Mouse (Mus musculus) liver, embryonic 14.5 days (tissue): Measurements from ENCODE around the gene Ahcyl2. TPM values are rescaled to one million over a fixed set of nuclear protein-coding genes. Genes with fewer than 3 reads are reported as not detected.

Experiments
- ATAC-seq: fragments of 200-750 bp; cut with Nextera tagmentation; 2 replicates; pipeline ENCODE4 v1.8.0; 2017; ENCODE audit warnings: moderate number of reproducible peaks, mild to moderate bottlenecking, moderate library complexity; ENCODE audit not compliant: insufficient read depth
- DNase-seq, 3 experiments: peaks; one replicate each; pipeline ENCODE4 v3.0.0-alpha.2; 2012 to 2013; ENCODE audit warnings: low read depth in 3 of 3, low spot score in 3 of 3
- H3K27ac ChIP-seq: fragments of 300-500 bp; sonication (generic); 2 replicates; pipeline ENCODE4 v1.5.1; 2014; ENCODE audit warnings: moderate library complexity, mild to moderate bottlenecking, control low read depth, inconsistent platforms
- H3K27me3 ChIP-seq: fragments of 300-500 bp; sonication (generic); 2 replicates; pipeline ENCODE4 v1.6.1; 2014; ENCODE audit warnings: mild to moderate bottlenecking, low read length, moderate library complexity; ENCODE audit not compliant: control insufficient read depth, insufficient read depth
- H3K36me3 ChIP-seq: fragments of 300-500 bp; sonication (generic); replicated peaks from 2 replicates; pipeline ENCODE4 v1.6.1; 2014; ENCODE audit warnings: low read depth; ENCODE audit not compliant: control insufficient read depth, insufficient read depth
- H3K4me1 ChIP-seq, 2 experiments: fragments of 200-500 bp in 1 of 2; fragments of 300-500 bp in 1 of 2; sonication (generic) in 1 of 2; replicated peaks; 2 replicates each; pipeline ENCODE4 v1.6.1; 2012 to 2014; ENCODE audit warnings: antibody characterized with exemption in 1 of 2, inconsistent platforms in 1 of 2, low read length in 1 of 2; ENCODE audit not compliant: control insufficient read depth in 2 of 2, insufficient read depth in 2 of 2
- H3K4me2 ChIP-seq: fragments of 300-500 bp; sonication (generic); 2 replicates; pipeline ENCODE4 v1.6.1; 2014; ENCODE audit warnings: low read depth, mild to moderate bottlenecking, control low read depth, moderate library complexity
- H3K4me3 ChIP-seq, 2 experiments: fragments of 200-500 bp in 1 of 2; fragments of 300-500 bp in 1 of 2; sonication (generic) in 1 of 2; 2 replicates each; pipeline ENCODE4 v1.5.1; 2012 to 2014; ENCODE audit warnings: low read depth in 2 of 2, low read length in 2 of 2, mild to moderate bottlenecking in 2 of 2, control low read depth in 1 of 2, inconsistent platforms in 1 of 2, moderate library complexity in 1 of 2; ENCODE audit not compliant: insufficient read depth in 1 of 2
- H3K9ac ChIP-seq: fragments of 300-500 bp; sonication (generic); replicated peaks from 2 replicates; pipeline ENCODE4 v1.6.1; 2014; ENCODE audit warnings: mild to moderate bottlenecking, control low read depth, moderate library complexity
- H3K9me3 ChIP-seq: fragments of 300-500 bp; sonication (generic); 2 replicates; pipeline ENCODE4 v1.6.1; 2016; ENCODE audit warnings: low read length, mixed read lengths; ENCODE audit not compliant: control insufficient read depth
- CTCF ChIP-seq: IDR thresholded peaks from 2 replicates; pipeline ENCODE4 v1.5.1; 2016; ENCODE audit warnings: antibody characterized with exemption, low read depth, control low read depth
- EP300 ChIP-seq: IDR thresholded peaks from 2 replicates; pipeline ENCODE4 v1.6.1; 2016; ENCODE audit warnings: antibody characterized with exemption, low read depth
- WGBS: fragments of 180-500 bp; shearing (Covaris S2); extraction: QIAGEN DNeasy Blood & Tissue Kit; methylation state at CpG from one replicate; pipeline ENCODE4 v1.1.7; 2014; ENCODE audit not compliant: insufficient replicate concordance; 5-methylcytosine and 5-hydroxymethylcytosine counted together
- polyA plus RNA-seq, 2 experiments: library from polyadenylated mRNA; depleted of rRNA in 1 of 2; stranded (reverse) in 1 of 2; unstranded in 1 of 2; fragments of >200 nt; fragmentation: Nextera tagmentation in 1 of 2; extraction: Ambion mirVana in 1 of 2; gene quantifications; 2 replicates each; pipeline versions ENCODE4 v1.2.1 to v1.2.3; 2012 to 2014

Ahcyl2 gene
- polyA plus RNA-seq (2012; rRNA removed) (3.5 and 4.2 TPM in 2 replicates), polyA plus RNA-seq (2014; fragmentation: Nextera tagmentation; extraction: Ambion mirVana) (3.2 and 3.9 TPM in 2 replicates)

- peak; percentile 82 to 88 (median 86) for DNase-seq
- Histone ChIP-seq H3K27me3 (no peaks in the 10 kb centered on the region), H3K9me3 (no peaks in the 10 kb centered on the region), H3K4me2 (peak within 1 kb of the TSS; percentile 99), H3K27ac (peak within 1 kb of the TSS; percentile 56), H3K9ac (peak within 1 kb of the TSS; percentile 89), H3K4me1 (peaks cover 3 to 7% of the 10 kb centered on the region in 2 experiments), H3K4me3 (peak within 1 kb of the TSS; percentile 79 to 98), H3K36me3 (no peaks in the 10 kb centered on the region)
- no peak for TF ChIP-seq CTCF
- TF ChIP-seq EP300: no peak
- under 1% methylated on average over 61 of the region's 61 CpGs for WGBS
- ATAC-seq: peak; percentile 93
Measured at GRCm38 (mm10) chr6:29767813-29768660, at the start of gene Ahcyl2. Gene Ahcyl2 (plus strand): TSS chr6:29768011.

GRCm38 (mm10) chr6:29718894-29719329 lies 48.9 kb upstream of the Ahcyl2 start:
- DNase-seq: no peak
- Histone ChIP-seq H3K9ac (0 out of 2 replicates have a peak overlapping the region, but pooled peaks have one; percentile 9), H3K27me3 (no peaks in the 10 kb centered on the region), H3K9me3 (no peaks in the 10 kb centered on the region), H3K36me3 (peaks cover 64% of the 10 kb centered on the region), H3K4me1 (no peaks in the 10 kb centered on the region; a peak in 1 of 4 replicates), H3K4me3 (peak overlapping the region; percentile 2 to 18; a peak in 2 of 4 replicates), H3K27ac (no peak overlapping the region), H3K4me2 (peak overlapping the region; percentile 22; the same call in 1 of the 2 replicates)
- TF ChIP-seq CTCF: no peak
- TF ChIP-seq EP300: no peak
- no peak for ATAC-seq
- WGBS: 22% methylated on average over 15 of the region's 15 CpGs

GRCm38 (mm10) chr6:29721890-29722289 lies 45.9 kb upstream of the Ahcyl2 start:
- WGBS: 54% methylated on average over 2 of the region's 2 CpGs
- no peaks in the 10 kb centered on the region for H3K27me3 ChIP-seq
- no peaks in the 10 kb centered on the region; a peak in 1 of 4 replicates for H3K4me1 ChIP-seq
- H3K4me3 ChIP-seq: no peak overlapping the region
- no peak overlapping the region for H3K27ac ChIP-seq
- TF ChIP-seq EP300: no peak
- TF ChIP-seq CTCF: no peak
- H3K4me2 ChIP-seq: no peak overlapping the region
- no peak for DNase-seq
- no peaks in the 10 kb centered on the region for H3K9me3 ChIP-seq
- peaks cover 35% of the 10 kb centered on the region for H3K36me3 ChIP-seq
- no peak for ATAC-seq
- no peak overlapping the region for H3K9ac ChIP-seq

- no peak for ATAC-seq
- Histone ChIP-seq H3K36me3 (no peaks in the 10 kb centered on the region), H3K4me3 (no peak overlapping the region), H3K27ac (no peak overlapping the region), H3K4me1 (no peaks in the 10 kb centered on the region), H3K9me3 (no peaks in the 10 kb centered on the region), H3K27me3 (no peaks in the 10 kb centered on the region), H3K4me2 (no peak overlapping the region), H3K9ac (no peak overlapping the region)
- WGBS: 58% methylated on average over 1 of the region's 1 CpGs
- no peak for DNase-seq
- TF ChIP-seq EP300 (no peak), CTCF (no peak)
Measured at GRCm38 (mm10) chr6:29726576-29727200, 41.1 kb upstream of the Ahcyl2 start.

GRCm38 (mm10) chr6:29728035-29728434 lies 39.8 kb upstream of the Ahcyl2 start:
- no peak for ATAC-seq
- no peak for TF ChIP-seq EP300
- no peak for TF ChIP-seq CTCF

More at GRCm38 (mm10) chr6:29728035-29728434, 39.8 kb upstream of the Ahcyl2 start:
- Histone ChIP-seq H3K27ac (no peak overlapping the region), H3K4me1 (no peaks in the 10 kb centered on the region), H3K9ac (no peak overlapping the region), H3K9me3 (no peaks in the 10 kb centered on the region), H3K4me3 (no peak overlapping the region), H3K36me3 (no peaks in the 10 kb centered on the region), H3K27me3 (no peaks in the 10 kb centered on the region), H3K4me2 (no peak overlapping the region)
- no peak for DNase-seq
- 48% methylated on average over 3 of the region's 3 CpGs for WGBS
